Mouse (Mus musculus) hindbrain, embryonic 16.5 days (tissue): Measurements from ENCODE around the gene Gm49661. TPM values are rescaled to one million over a fixed set of nuclear protein-coding genes. Genes with fewer than 3 reads are reported as not detected.

Experiments
- ATAC-seq: fragments of 200-750 bp; cut with Nextera tagmentation; 2 replicates; pipeline ENCODE4 v1.8.0; 2017; ENCODE audit warnings: moderate TSS enrichment, moderate library complexity
- H3K27ac ChIP-seq: fragments of 300-500 bp; sonication (generic); 2 replicates; pipeline ENCODE4 v1.5.1; 2014; ENCODE audit warnings: low read depth, mild to moderate bottlenecking, control low read depth, low read length, moderate library complexity
- H3K27me3 ChIP-seq: fragments of 300-500 bp; sonication (generic); replicated peaks from 2 replicates; pipeline ENCODE4 v1.6.1; 2014; ENCODE audit warnings: low read length; ENCODE audit not compliant: control insufficient read depth, insufficient read depth
- H3K36me3 ChIP-seq: fragments of 300-500 bp; sonication (generic); 2 replicates; pipeline ENCODE4 v1.6.1; 2014; ENCODE audit warnings: mild to moderate bottlenecking, low read length, moderate library complexity, mixed read lengths; ENCODE audit not compliant: control insufficient read depth, insufficient read depth
- H3K4me1 ChIP-seq: fragments of 300-500 bp; sonication (generic); 2 replicates; pipeline ENCODE4 v1.6.1; 2014; ENCODE audit warnings: low read depth, low read length; ENCODE audit not compliant: control insufficient read depth, insufficient read depth
- H3K4me2 ChIP-seq: fragments of 300-500 bp; sonication (generic); 2 replicates; pipeline ENCODE4 v1.6.1; 2014; ENCODE audit warnings: mild to moderate bottlenecking, low read length, control low read depth, moderate library complexity
- H3K4me3 ChIP-seq: fragments of 300-500 bp; sonication (generic); 2 replicates; pipeline ENCODE4 v1.5.1; 2014; ENCODE audit warnings: mild to moderate bottlenecking, low read length, control low read depth, moderate library complexity
- H3K9ac ChIP-seq: fragments of 300-500 bp; sonication (generic); 2 replicates; pipeline ENCODE4 v1.6.1; 2014; ENCODE audit warnings: low read depth, mild to moderate bottlenecking, control low read depth, low read length, moderate library complexity
- H3K9me3 ChIP-seq: fragments of 300-500 bp; sonication (generic); 2 replicates; pipeline ENCODE4 v1.6.1; 2014; ENCODE audit warnings: mild to moderate bottlenecking, low read length, moderate library complexity; ENCODE audit not compliant: control insufficient read depth
- WGBS: fragments of 180-500 bp; shearing (Covaris S2); extraction: QIAGEN DNeasy Blood & Tissue Kit; methylation state at CpG from one replicate; pipeline ENCODE4 v1.1.7; 2014; 5-methylcytosine and 5-hydroxymethylcytosine counted together
- polyA plus RNA-seq: library from polyadenylated mRNA; unstranded; fragments of >200 nt; fragmentation: Nextera tagmentation; extraction: Ambion mirVana; gene quantifications from 2 replicates; pipeline ENCODE4 v1.2.1, GENCODE M21; 2015

Gm49661 gene
- polyA plus RNA-seq, 1 experiment from 2014 or later, result not detected

DNA sequence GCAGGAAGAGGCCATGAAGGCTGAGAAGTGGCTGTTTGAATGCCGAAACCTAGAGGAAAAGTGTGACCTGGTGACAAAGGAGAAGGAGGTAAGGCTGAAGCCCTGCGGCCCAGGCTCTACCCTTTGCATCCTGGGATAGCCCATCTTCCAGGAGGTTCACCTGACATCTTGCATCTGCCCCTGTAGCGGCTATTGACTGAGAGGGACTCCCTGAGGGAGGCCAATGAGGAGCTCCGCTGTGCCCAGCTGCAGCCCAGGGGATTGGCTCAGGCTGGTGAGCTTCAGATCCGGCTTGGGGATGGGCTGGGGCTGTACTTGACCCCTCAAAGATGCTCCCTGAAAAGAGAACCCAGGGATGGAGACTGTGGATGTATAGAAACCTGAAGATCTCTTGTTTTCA is 27.7 kb upstream of the Gm49661 start:
- no peak overlapping the region for H3K9ac ChIP-seq
- 82% methylated on average over 5 of the region's 5 CpGs for WGBS
- H3K36me3 ChIP-seq, result peaks cover 6% of the 10 kb centered on the region
- ATAC-seq, result no peak
- H3K9me3 ChIP-seq, result no peaks in the 10 kb centered on the region
- H3K4me3 ChIP-seq, result no peak overlapping the region
- peaks cover 3% of the 10 kb centered on the region for H3K4me1 ChIP-seq
- H3K27ac ChIP-seq, result no peak overlapping the region
- H3K27me3 ChIP-seq, result peaks cover 7% of the 10 kb centered on the region
- no peak overlapping the region for H3K4me2 ChIP-seq

DNA sequence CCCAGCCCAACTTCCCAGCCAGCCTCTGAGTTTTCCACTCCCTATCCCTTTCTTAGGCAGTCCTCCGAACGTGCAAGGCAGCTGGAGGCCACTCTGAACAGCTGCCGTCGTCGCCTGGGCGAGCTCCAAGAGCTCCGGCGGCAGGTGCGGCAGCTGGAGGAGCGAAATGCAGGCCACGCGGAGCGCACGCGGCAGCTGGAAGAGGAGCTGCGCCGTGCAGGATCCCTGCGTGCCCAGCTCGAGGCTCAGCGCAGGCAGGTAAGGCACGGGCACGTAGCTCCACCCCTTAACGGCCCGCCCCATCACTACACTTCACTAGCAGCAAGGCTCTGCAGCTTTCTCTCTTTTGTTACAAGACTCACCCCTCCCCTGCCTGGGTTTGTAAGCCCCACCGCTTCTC is 26.4 kb upstream of the Gm49661 start:
- H3K4me1 ChIP-seq, result peaks cover 8% of the 10 kb centered on the region
- no peak overlapping the region for H3K4me3 ChIP-seq
- WGBS, result 22% methylated on average over 22 of the region's 25 CpGs
- no peak for ATAC-seq
- H3K36me3 ChIP-seq, result peaks cover 3% of the 10 kb centered on the region; the same call in 1 of the 2 replicates
- H3K27me3 ChIP-seq, result peaks cover 7% of the 10 kb centered on the region
- H3K4me2 ChIP-seq, result 0 out of 2 replicates have a peak overlapping the region, but pooled peaks have one; percentile 15
- no peak overlapping the region for H3K27ac ChIP-seq
- no peaks in the 10 kb centered on the region for H3K9me3 ChIP-seq
- no peak overlapping the region for H3K9ac ChIP-seq

DNA sequence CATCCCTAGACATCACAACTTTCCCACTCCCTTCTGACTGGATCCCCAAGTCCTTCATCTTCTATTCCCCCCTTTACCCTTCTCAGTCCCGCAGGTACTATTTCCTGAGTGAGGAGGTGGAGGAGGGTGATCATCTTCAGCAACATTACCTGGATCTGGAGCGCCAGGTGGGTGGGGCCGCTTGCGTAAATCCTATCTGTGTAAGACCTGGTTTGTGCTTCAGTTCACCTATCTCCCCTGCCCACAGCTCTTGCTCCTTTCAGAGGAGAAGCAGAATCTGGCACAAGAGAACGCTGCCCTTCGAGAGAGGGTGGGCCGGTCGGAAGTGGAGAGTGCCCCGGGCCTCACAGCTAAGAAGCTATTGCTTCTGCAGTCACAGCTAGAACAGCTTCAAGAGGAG is 25.1 kb upstream of the Gm49661 start:
- Histone ChIP-seq H3K27ac (no peak overlapping the region), H3K36me3 (peaks cover 3% of the 10 kb centered on the region; the same call in 1 of the 2 replicates), H3K4me3 (no peak overlapping the region), H3K9me3 (no peaks in the 10 kb centered on the region), H3K9ac (no peak overlapping the region), H3K4me2 (no peak overlapping the region), H3K4me1 (peaks cover 9% of the 10 kb centered on the region), H3K27me3 (peaks cover 7% of the 10 kb centered on the region)
- 96% methylated on average over 9 of the region's 9 CpGs for WGBS
- no peak for ATAC-seq

DNA sequence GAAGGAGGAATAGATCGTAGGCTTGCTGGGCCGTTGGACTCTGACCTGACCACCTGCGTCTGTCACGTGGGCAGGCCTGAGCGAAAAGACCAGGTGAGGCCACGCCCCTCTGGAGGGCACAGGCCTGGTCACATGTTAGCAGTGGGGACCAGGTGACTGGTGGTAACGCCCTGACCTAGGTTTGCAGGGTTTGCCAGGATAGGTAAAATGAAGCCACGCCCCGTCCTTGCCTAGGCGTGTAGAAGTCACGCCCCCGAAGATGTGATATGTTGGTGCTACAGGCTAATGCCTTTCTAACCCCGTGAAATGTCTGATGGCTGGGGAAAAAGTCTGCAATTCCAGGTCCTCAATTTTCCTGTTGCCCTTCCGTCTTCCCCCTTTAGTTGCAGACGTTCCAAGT is 21.6 kb upstream of the Gm49661 start:
- Histone ChIP-seq H3K4me2 (peak overlapping the region; percentile 93), H3K4me1 (peaks cover 7% of the 10 kb centered on the region), H3K27ac (peak overlapping the region; percentile 68), H3K9ac (peak overlapping the region; percentile 84), H3K36me3 (no peaks in the 10 kb centered on the region), H3K4me3 (peak overlapping the region; percentile 59), H3K27me3 (peaks cover 7% of the 10 kb centered on the region), H3K9me3 (no peaks in the 10 kb centered on the region)
- 3% methylated on average over 15 of the region's 15 CpGs for WGBS
- ATAC-seq, result peak; percentile 43

DNA sequence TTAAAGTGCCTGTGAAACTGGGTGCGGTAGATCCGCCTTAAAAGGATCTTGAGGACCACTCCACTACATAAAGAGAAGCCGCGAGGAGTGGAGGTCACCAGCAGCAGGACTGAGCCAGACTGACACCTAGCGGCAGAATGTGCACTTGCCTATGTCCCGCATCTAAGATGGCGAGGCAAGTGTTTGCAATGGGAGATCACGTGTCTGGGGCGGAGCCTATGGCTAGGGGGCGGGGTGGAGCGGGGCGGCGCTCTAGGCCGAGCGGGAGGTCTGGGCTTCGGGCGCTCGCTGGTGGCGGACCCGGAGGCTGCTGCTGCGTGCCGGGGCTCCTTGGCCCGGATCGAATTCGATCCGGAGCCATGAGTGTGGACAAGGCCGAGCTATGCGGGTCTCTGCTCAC is 21.1 kb upstream of the Gm49661 start, which contains the start of gene Hook2:
TSS of gene Hook2 (plus strand) at position 255 of the 400 bp plus-strand sequence.
- H3K36me3 ChIP-seq, result no peaks in the 10 kb centered on the region
- peaks cover 7% of the 10 kb centered on the region for H3K27me3 ChIP-seq
- peaks cover 10% of the 10 kb centered on the region for H3K4me1 ChIP-seq
- H3K4me2 ChIP-seq, result peak within 1 kb of the TSS; percentile 93
- H3K9ac ChIP-seq, result peak within 1 kb of the TSS; percentile 84
- no peaks in the 10 kb centered on the region for H3K9me3 ChIP-seq
- peak within 1 kb of the TSS; percentile 59 for H3K4me3 ChIP-seq
- peak; percentile 89 for ATAC-seq
- WGBS, result 0% methylated on average over 26 of the region's 28 CpGs
- peak within 1 kb of the TSS; percentile 82 for H3K27ac ChIP-seq

DNA sequence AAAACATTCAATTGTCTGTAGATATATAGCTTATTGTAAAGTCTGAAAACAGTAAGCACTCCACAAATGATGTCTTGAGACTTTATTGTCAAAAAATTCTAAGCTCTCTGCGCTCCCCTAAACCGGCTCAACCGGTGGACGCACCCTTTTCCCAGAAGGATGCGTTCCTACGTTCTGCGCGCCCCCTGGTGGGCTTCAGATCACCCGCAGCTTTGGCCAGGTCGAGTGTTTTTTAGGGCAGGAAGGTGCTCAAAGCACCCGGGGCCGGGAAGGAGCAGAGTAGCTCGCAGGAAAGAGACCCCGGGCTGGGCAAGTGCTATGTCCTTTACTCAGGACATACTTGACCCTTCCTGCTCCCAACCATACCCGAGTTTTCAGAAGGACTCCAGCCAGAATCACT is 20.6 kb upstream of the Gm49661 start:
- Histone ChIP-seq H3K4me1 (peaks cover 16% of the 10 kb centered on the region), H3K36me3 (no peaks in the 10 kb centered on the region), H3K4me2 (peak overlapping the region; percentile 93), H3K27me3 (peaks cover 3% of the 10 kb centered on the region), H3K9me3 (no peaks in the 10 kb centered on the region), H3K4me3 (peak overlapping the region; percentile 59), H3K27ac (peak overlapping the region; percentile 82), H3K9ac (peak overlapping the region; percentile 74)
- under 1% methylated on average over 15 of the region's 15 CpGs for WGBS
- peak; percentile 17 for ATAC-seq

DNA sequence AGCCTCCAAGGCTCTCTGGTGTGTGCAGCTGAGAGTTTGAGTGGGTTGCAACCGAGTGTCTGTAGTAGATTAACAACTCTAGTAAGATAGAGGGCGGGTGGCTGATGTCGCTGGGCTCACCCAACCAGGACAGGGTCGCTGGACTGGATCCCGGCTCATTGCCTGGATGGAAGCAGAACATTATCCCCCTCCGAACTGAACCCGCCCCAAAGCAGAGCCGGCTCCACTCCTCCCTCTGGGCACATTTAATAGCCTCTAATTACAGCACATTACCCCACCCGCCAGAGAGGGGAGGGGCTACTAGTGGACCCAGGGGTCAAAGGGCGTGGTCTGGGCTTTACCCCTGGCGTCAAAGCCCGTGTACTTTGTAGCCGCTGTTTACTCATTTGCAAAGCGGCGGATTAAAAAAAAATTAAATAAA is 20.1 kb upstream of the Gm49661 start:
- ATAC-seq, result no peak
- no peaks in the 10 kb centered on the region for H3K9me3 ChIP-seq
- H3K4me3 ChIP-seq, result peak overlapping the region; percentile 59
- H3K4me1 ChIP-seq, result peaks cover 18% of the 10 kb centered on the region
- H3K27me3 ChIP-seq, result no peaks in the 10 kb centered on the region
- no peak overlapping the region for H3K27ac ChIP-seq
- no peaks in the 10 kb centered on the region for H3K36me3 ChIP-seq
- WGBS, result 13% methylated on average over 15 of the region's 15 CpGs
- H3K9ac ChIP-seq, result peak overlapping the region; percentile 15
- H3K4me2 ChIP-seq, result peak overlapping the region; percentile 93

DNA sequence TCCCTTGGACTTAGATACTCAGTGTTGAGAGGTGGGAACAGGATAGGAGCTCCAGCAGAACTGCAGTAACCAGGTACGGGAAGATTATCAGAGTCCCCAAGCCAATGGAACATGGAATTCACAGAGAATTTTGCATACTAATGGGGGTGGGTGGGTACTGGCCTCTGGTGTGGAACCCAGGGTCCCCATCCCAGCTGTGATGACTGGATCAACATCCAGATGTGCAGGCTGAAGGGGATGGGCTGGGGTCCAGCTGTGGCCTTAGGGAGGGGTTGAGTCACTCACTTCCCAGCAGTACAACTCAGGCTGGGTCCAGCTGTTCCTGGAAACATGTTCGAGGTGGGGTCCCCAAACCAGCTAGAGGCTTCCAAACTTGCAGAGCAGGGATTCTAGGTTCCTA is 18.7 kb upstream of the Gm49661 start:
- no peak overlapping the region for H3K4me3 ChIP-seq
- no peak for ATAC-seq
- no peak overlapping the region for H3K4me2 ChIP-seq

DNA sequence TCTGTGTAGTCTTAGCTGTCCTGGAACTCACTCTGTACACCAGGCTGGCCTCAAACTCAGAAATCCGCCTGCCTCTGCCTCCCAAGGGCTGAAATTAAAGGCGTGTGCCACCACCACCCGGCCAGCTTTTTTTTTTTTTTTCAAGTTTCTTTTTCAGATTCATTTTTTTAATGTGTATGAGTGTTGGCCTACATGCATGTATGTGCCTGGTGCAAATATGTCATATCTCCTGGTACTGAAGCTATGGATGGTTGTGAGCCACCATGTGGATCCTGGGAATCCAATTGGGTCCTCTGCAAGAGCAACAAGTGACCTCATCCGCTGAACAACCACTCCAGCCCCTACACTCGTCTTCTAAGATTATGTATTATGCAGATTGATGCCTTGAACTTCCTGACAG is 18.2 kb upstream of the Gm49661 start:
- H3K4me1 ChIP-seq, result peaks cover 18% of the 10 kb centered on the region
- H3K4me2 ChIP-seq, result no peak overlapping the region
- no peaks in the 10 kb centered on the region for H3K36me3 ChIP-seq
- WGBS, result 87% methylated on average over 5 of the region's 5 CpGs
- no peaks in the 10 kb centered on the region; the same call in 1 of the 2 replicates for H3K27me3 ChIP-seq
- no peak overlapping the region for H3K9ac ChIP-seq
- no peak overlapping the region for H3K27ac ChIP-seq
- ATAC-seq, result no peak
- H3K4me3 ChIP-seq, result no peak overlapping the region
- H3K9me3 ChIP-seq, result no peaks in the 10 kb centered on the region

More for the DNA sequence above, 18.7 kb upstream of the Gm49661 start:
- Histone ChIP-seq H3K4me1 (peaks cover 18% of the 10 kb centered on the region), H3K27me3 (no peaks in the 10 kb centered on the region; the same call in 1 of the 2 replicates), H3K9ac (no peak overlapping the region), H3K27ac (no peak overlapping the region), H3K9me3 (no peaks in the 10 kb centered on the region), H3K36me3 (no peaks in the 10 kb centered on the region)
- WGBS, result 70% methylated on average over 2 of the region's 2 CpGs
